Mouse (Mus musculus) erythroblast, embryonic 14.5 days (primary cell): ENCODE data around the gene Ttl.

Experiments used
- GATA1 ChIP-seq: IDR thresholded peaks from 2 replicates; pipeline ENCODE4 v1.6.1; 2012; ENCODE audit warnings: low read length, inconsistent platforms, mixed read lengths
- TAL1 ChIP-seq: IDR thresholded peaks from 3 replicates; pipeline ENCODE4 v1.6.1; 2012; ENCODE audit warnings: low read length, inconsistent platforms, mixed read lengths

GRCm38 (mm10) chr2:129020106-129020505 lies 45.6 kb upstream of the Ttl start:
- TF ChIP-seq GATA1 (no peak), TAL1 (no peak)
